Mouse (Mus musculus): Measurements from ENCODE around the gene Gfer. TPM values are rescaled to one million over a fixed set of nuclear protein-coding genes. Genes with fewer than 3 reads are reported as not detected.
"Not testable (repeated sequence)": the region's sequence is repeated elsewhere in the genome, so short reads cannot be mapped to it uniquely, and the experiment has no call there.

The Gfer gene
- polyA plus RNA-seq, 1 experiment from 2014 or later = 37.3 TPM

DNA sequence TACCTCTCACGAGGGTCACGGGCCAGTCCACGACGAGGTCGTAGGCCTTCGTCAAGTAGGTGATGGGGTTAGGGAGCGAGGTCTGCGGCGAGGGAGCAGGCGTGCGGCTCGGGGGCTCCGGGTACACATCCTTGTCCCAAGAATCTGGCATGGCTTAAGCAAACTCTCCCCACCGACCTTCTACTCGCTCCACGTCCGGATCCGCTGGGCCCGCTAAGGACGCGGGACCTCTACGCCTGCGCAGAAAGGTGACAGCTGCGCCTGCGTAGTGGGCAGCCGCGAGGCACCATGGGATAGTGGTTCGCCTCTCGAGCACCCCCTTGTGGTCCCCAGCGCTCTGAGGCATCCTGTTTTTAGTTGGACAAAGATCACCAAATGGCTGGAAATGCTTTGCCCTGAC, 28.2 kb upstream of the Gfer start, which contains the start of gene Ndufb10:
TSS of gene Ndufb10 (minus strand) at position 295 of the 400 bp plus-strand sequence.
- under 1% methylated on average over 24 of the region's 30 CpGs for WGBS
- Histone ChIP-seq H3K27me3 (replicated peaks; ENCODE audit: control insufficient read depth, insufficient read depth, low read length) (no peaks in the 10 kb centered on the region), H3K9ac (ENCODE audit: low read depth, low read length) (peak within 1 kb of the TSS; percentile 90), H3K36me3 (ENCODE audit: control insufficient read depth, insufficient read depth, low read length) (peaks cover 9% of the 10 kb centered on the region), H3K4me3 (ENCODE audit: low read length) (peak within 1 kb of the TSS; percentile 82), H3K27ac (ENCODE audit: low read depth, low read length) (peak within 1 kb of the TSS; percentile 79), H3K4me2 (ENCODE audit: low read length) (peak within 1 kb of the TSS; percentile 88), H3K4me1 (ENCODE audit: control insufficient read depth, insufficient read depth, low read depth, low read length) (peaks cover 25% of the 10 kb centered on the region), H3K9me3 (ENCODE audit: control insufficient read depth, low read length) (no peaks in the 10 kb centered on the region)
- peak; percentile 72 for ATAC-seq

DNA sequence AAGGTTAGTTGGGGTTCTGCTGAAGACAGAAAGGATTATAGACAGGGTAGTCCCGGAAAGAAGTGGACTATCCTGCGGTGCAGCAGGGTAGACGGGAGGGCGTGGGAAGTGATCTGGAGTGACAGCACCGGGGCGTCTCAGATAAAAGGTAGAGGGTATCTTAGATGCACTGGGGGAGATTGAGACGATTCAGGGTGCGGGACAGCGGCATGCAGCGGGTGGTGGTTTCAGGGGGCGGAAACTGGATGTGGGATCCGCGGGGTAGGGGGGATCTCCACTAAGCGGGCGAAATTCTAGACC, 27.9 kb upstream of the Gfer start:
- Histone ChIP-seq H3K9ac (ENCODE audit: low read depth, low read length) (peak overlapping the region; percentile 90), H3K36me3 (ENCODE audit: control insufficient read depth, insufficient read depth, low read length) (peaks cover 9% of the 10 kb centered on the region), H3K4me2 (ENCODE audit: low read length) (peak overlapping the region; percentile 88), H3K27me3 (replicated peaks; ENCODE audit: control insufficient read depth, insufficient read depth, low read length) (no peaks in the 10 kb centered on the region), H3K4me1 (ENCODE audit: control insufficient read depth, insufficient read depth, low read depth, low read length) (peaks cover 28% of the 10 kb centered on the region), H3K27ac (ENCODE audit: low read depth, low read length) (peak overlapping the region; percentile 79), H3K4me3 (ENCODE audit: low read length) (peak overlapping the region; percentile 82), H3K9me3 (ENCODE audit: control insufficient read depth, low read length) (no peaks in the 10 kb centered on the region)
- no peak for ATAC-seq
- under 1% methylated on average over 15 of the region's 15 CpGs for whole genome bisulfite sequencing

DNA sequence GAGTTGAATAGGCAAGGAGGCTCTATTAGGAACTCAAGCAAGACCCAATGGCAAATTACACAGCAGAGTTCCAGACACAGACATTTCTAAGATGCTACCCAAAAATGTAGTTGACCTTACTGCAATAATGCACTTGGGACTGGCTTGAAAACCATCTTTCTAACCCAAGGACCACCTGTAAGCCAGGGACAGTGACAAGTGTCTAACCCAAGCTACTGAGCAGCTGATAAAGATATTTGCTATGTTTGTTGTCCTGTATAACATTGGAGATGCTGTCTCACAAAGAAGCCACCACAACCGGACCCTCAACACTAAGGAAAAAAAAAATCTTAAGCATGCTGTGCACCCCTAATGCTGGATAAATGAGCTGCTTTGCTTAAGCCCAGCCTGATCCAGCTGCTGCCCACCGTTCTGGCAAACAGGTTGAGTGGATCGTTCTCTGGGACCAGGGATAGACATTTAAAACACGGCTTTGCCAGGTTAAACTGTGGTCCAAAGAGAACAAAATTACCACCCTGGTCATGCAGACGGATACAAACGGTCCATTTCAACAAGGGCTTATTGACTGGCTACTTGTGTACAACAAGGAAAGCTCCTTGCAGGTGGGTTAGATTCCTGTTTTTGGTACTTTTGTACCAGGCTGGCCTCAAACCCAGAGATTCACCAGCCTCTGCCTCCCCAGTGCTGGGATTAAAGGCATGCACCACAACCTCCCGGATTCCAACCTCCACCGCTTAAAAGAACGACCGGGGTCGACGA, 27.3 kb upstream of the Gfer start:
- peak overlapping the region; percentile 90 for H3K9ac ChIP-seq (ENCODE audit: low read depth, low read length)
- H3K9me3 ChIP-seq (ENCODE audit: control insufficient read depth, low read length) = no peaks in the 10 kb centered on the region
- H3K27ac ChIP-seq (ENCODE audit: low read depth, low read length) = peak overlapping the region; percentile 79
- ATAC-seq = no peak
- WGBS = 5% methylated on average over 12 of the region's 12 CpGs
- peaks cover 9% of the 10 kb centered on the region for H3K36me3 ChIP-seq (ENCODE audit: control insufficient read depth, insufficient read depth, low read length)
- no peaks in the 10 kb centered on the region for H3K27me3 ChIP-seq (replicated peaks; ENCODE audit: control insufficient read depth, insufficient read depth, low read length)
- peak overlapping the region; percentile 88 for H3K4me2 ChIP-seq (ENCODE audit: low read length)
- H3K4me3 ChIP-seq (ENCODE audit: low read length) = peak overlapping the region; percentile 82
- peaks cover 30% of the 10 kb centered on the region for H3K4me1 ChIP-seq (ENCODE audit: control insufficient read depth, insufficient read depth, low read depth, low read length)

DNA sequence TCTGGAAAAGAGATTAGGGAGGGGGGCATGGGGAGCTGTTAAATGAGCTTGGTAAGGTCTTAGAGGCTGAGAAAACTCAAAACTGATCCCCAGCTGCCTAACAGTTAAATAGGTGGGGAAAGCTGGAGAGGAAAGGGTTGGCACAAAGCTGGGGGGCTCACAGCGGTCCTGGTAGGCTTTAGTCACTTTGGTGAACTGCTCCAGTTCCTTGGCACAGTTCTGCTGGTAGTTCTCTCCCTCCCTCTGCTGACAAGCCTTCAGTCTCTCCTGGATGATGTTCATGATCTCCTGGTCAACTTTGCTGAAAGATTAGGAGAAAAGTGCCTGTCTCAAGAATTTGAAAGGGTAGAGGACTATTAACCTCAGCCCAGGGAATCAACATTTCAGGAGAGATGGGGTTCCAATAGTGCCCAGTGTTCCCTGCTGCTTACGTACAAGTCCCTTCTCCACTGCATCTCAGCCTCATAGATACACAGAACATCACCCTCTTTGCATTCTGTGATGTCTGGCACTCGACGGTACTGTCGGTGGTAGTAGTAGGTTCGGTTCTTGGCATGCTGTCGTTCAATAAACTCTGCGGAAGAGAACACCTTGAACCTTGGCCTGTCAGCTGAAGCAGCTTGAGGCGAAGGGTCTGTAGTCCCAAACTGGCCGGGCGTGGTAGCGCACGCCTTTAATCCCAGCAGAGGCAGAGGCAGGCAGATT, 26.4 kb upstream of the Gfer start:
- H3K27me3 ChIP-seq (replicated peaks; ENCODE audit: control insufficient read depth, insufficient read depth, low read length) = no peaks in the 10 kb centered on the region
- WGBS = 39% methylated on average over 13 of the region's 13 CpGs
- H3K36me3 ChIP-seq (ENCODE audit: control insufficient read depth, insufficient read depth, low read length) = peaks cover 11% of the 10 kb centered on the region
- H3K9me3 ChIP-seq (ENCODE audit: control insufficient read depth, low read length) = no peaks in the 10 kb centered on the region
- H3K4me1 ChIP-seq (ENCODE audit: control insufficient read depth, insufficient read depth, low read depth, low read length) = peaks cover 30% of the 10 kb centered on the region
- peak overlapping the region; percentile 16; the same call in 1 of the 2 replicates for H3K9ac ChIP-seq (ENCODE audit: low read depth, low read length)
- no peak overlapping the region; the same call in 1 of the 2 replicates for H3K4me2 ChIP-seq (ENCODE audit: low read length)
- H3K27ac ChIP-seq (ENCODE audit: low read depth, low read length) = no peak overlapping the region
- no peak overlapping the region for H3K4me3 ChIP-seq (ENCODE audit: low read length)
- ATAC-seq = no peak

DNA sequence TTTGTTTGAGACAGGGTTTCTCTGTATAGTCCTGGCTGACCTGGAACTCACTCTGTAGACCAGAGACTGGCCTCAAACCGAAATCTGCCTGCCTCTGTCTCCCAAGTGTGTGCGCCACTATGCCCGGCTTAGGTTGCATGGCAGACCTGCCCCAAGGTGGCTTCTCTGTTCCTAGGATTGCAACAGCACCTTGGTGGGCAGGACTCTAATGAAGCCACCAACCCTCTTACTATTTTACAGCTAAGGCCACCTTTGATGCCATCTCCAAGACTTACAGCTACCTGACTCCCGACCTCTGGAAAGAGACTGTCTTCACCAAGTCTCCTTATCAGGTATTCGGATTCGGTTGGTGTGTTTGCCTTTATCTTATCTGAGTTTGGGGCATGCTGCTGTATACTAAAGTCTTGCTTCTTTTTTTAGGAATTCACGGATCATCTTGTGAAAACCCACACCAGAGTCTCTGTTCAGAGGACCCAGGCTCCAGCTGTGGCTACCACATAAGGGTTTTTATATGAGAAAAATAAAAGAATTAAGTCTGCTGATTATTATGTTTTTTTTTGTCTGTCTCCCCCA, 25.5 kb upstream of the Gfer start:
- Histone ChIP-seq H3K4me3 (ENCODE audit: low read length) (peak overlapping the region; percentile 23), H3K9ac (ENCODE audit: low read depth, low read length) (peak overlapping the region; percentile 15; the same call in 1 of the 2 replicates), H3K36me3 (ENCODE audit: control insufficient read depth, insufficient read depth, low read length) (peaks cover 11% of the 10 kb centered on the region), H3K4me2 (ENCODE audit: low read length) (peak overlapping the region; percentile 89), H3K4me1 (ENCODE audit: control insufficient read depth, insufficient read depth, low read depth, low read length) (peaks cover 30% of the 10 kb centered on the region)
- not testable (repeated sequence) for H3K27me3 ChIP-seq (replicated peaks; ENCODE audit: control insufficient read depth, insufficient read depth, low read length); H3K27ac ChIP-seq (ENCODE audit: low read depth, low read length); ATAC-seq; H3K9me3 ChIP-seq (ENCODE audit: control insufficient read depth, low read length)
- 75% methylated on average over 7 of the region's 7 CpGs for WGBS

DNA sequence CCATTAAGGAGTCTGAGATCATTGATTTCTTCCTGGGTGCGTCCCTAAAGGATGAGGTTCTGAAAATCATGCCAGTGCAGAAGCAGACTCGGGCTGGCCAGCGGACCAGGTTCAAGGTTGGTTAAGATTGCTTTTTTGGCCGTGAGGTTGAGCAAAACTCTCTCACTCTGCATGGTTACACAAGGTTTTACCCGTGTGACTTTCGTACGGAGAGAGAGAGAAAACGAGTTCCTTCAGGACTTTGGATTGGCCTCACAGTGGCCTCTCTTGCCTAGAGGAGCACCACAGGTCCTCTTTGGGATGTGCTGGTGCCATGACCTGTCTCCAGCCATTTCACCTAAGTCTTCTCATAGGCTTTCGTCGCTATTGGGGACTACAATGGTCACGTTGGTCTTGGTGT, 24.7 kb upstream of the Gfer start:
- under 1% methylated on average over 9 of the region's 11 CpGs for WGBS
- H3K9me3 ChIP-seq (ENCODE audit: control insufficient read depth, low read length); H3K27me3 ChIP-seq (replicated peaks; ENCODE audit: control insufficient read depth, insufficient read depth, low read length); ATAC-seq; H3K27ac ChIP-seq (ENCODE audit: low read depth, low read length): not testable (repeated sequence)
- H3K36me3 ChIP-seq (ENCODE audit: control insufficient read depth, insufficient read depth, low read length) = peaks cover 16% of the 10 kb centered on the region
- H3K4me1 ChIP-seq (ENCODE audit: control insufficient read depth, insufficient read depth, low read depth, low read length) = peaks cover 30% of the 10 kb centered on the region
- H3K9ac ChIP-seq (ENCODE audit: low read depth, low read length) = peak overlapping the region; percentile 76
- H3K4me2 ChIP-seq (ENCODE audit: low read length) = peak overlapping the region; percentile 89
- peak overlapping the region; percentile 89 for H3K4me3 ChIP-seq (ENCODE audit: low read length)

DNA sequence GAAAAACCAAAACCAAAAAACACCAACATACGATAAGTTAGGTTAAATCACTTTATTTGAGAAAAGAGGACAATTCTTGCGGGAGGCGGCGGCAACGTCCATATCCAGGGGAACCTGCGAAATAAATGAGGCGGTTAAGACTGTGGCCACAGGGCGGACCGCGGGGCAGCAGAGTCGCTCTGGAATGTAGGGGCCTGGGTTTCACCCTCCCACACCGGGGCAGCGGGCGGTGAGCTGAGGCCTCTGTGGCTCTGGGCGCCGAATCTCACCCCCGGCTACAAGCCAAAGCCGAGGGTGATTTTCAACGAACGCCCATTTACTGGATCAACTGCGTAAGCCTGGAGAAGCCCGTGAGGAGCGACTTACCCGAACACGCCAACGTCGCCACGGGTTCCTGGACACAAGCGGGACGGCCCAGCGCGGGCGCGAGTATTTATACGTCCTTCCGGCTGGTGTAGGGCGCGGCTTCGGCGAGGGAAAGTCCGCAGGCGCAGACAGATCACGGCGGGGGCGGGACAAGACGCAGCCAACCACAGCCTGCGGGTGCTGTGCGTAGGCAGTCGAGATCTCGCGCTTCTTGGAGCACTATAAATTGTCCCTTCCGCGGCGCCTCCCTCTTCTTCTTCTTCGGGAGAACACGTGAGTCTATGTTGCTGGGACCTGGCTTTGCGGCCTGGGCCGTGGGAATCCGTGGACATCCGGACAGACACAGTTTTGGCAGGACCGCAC, 23.7 kb upstream of the Gfer start:
- peak overlapping the region; percentile 90 for H3K9ac ChIP-seq (ENCODE audit: low read depth, low read length)
- WGBS = under 1% methylated on average over 59 of the region's 61 CpGs
- peak; percentile 99 for ATAC-seq

DNA sequence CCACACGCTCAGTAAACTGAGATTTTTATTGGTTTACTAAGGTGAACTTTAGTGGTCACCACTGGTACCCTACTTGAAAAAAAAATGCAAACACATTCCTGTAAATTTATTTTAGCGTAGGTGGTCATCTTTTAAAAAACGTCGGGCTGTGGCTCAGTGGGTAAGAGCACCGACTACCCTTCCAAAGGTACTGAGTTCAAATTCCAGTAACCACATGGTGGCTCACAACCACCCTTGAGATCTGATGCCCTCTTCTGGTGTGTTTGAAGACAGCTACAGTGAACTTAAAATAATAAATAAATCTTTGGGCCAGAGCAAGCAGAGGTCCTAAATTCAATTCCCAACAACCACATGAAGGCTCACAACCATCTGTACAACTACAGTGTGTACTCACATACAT, 23.0 kb upstream of the Gfer start:
- not testable (repeated sequence) for H3K27ac ChIP-seq (ENCODE audit: low read depth, low read length)

More for the DNA sequence above, 23.7 kb upstream of the Gfer start:
- H3K27ac ChIP-seq (ENCODE audit: low read depth, low read length) = peak overlapping the region; percentile 87
- peak overlapping the region; percentile 89 for H3K4me3 ChIP-seq (ENCODE audit: low read length)
- peaks cover 16% of the 10 kb centered on the region for H3K36me3 ChIP-seq (ENCODE audit: control insufficient read depth, insufficient read depth, low read length)
- peaks cover 30% of the 10 kb centered on the region for H3K4me1 ChIP-seq (ENCODE audit: control insufficient read depth, insufficient read depth, low read depth, low read length)
- H3K27me3 ChIP-seq (replicated peaks; ENCODE audit: control insufficient read depth, insufficient read depth, low read length) = no peaks in the 10 kb centered on the region
- H3K4me2 ChIP-seq (ENCODE audit: low read length) = peak overlapping the region; percentile 89
- no peaks in the 10 kb centered on the region for H3K9me3 ChIP-seq (ENCODE audit: control insufficient read depth, low read length)

More for the DNA sequence above, 23.0 kb upstream of the Gfer start:
- H3K36me3 ChIP-seq (ENCODE audit: control insufficient read depth, insufficient read depth, low read length) = peaks cover 16% of the 10 kb centered on the region
- 70% methylated on average over 5 of the region's 5 CpGs for WGBS
- H3K9ac ChIP-seq (ENCODE audit: low read depth, low read length) = peak overlapping the region; percentile 90
- not testable (repeated sequence) for H3K27me3 ChIP-seq (replicated peaks; ENCODE audit: control insufficient read depth, insufficient read depth, low read length); H3K9me3 ChIP-seq (ENCODE audit: control insufficient read depth, low read length); ATAC-seq
- peak overlapping the region; percentile 62 for H3K4me2 ChIP-seq (ENCODE audit: low read length)
- peaks cover 30% of the 10 kb centered on the region for H3K4me1 ChIP-seq (ENCODE audit: control insufficient read depth, insufficient read depth, low read depth, low read length)
- H3K4me3 ChIP-seq (ENCODE audit: low read length) = peak overlapping the region; percentile 89
